Mouse (Mus musculus): ENCODE results near the gene Tnpo3. TPM values are rescaled to one million over a fixed set of nuclear protein-coding genes. Genes with fewer than 3 reads are reported as not detected.

Tnpo3 gene
- total and polyA plus RNA-seq, 3 experiments = 64.9 to 148 (median 139) TPM

DNA sequence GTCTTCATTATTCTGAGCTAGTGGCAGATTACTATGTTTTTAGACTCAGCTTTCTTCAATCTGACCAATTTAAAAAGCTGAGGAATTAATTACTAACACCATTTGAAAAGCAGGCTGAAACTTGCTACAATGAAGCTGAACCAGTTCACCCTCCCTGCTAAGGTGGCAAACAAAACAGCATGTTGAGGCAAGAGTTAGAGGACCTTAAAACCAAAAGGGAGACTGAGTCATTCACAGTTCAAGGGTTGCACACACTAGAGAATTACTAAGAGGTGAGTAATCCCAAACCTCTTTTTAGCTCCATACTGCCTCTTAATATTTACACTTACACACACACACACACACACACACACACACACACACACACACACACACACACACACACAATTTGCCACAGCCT is 62.1 kb downstream of the Tnpo3 start:
- no peak overlapping the region for H3K4me3 ChIP-seq (ENCODE audit: control insufficient read depth in 1 of 2, insufficient read depth in 1 of 2, low read depth in 2 of 2, low read length in 2 of 2)
- no peak overlapping the region for H3K9ac ChIP-seq (ENCODE audit: control insufficient read depth, low read depth, low read length, poor library complexity, severe bottlenecking)
- peaks cover 0 to 25% of the 10 kb centered on the region in 2 experiments; a peak in 2 of 4 replicates for H3K36me3 ChIP-seq (ENCODE audit: control insufficient read depth in 1 of 2, insufficient read depth in 2 of 2, low read length in 2 of 2)
- TF ChIP-seq RAD21 (IDR thresholded peaks at IDR 0.05; ENCODE audit: low read depth, low read length) = no peak
- TF ChIP-seq CHD1 (IDR thresholded peaks at IDR 0.05; ENCODE audit: low read depth, low read length) = no peak
- no peak for TF ChIP-seq TCF12 (IDR thresholded peaks at IDR 0.05; ENCODE audit: low read depth, low read length)
- no peak for TF ChIP-seq ELF1 (IDR thresholded peaks at IDR 0.05; ENCODE audit: low read depth, low read length)
- TF ChIP-seq ZKSCAN1 (IDR thresholded peaks at IDR 0.05; ENCODE audit: low read depth, low read length) = no peak
- no peak for TF ChIP-seq ZC3H11A (IDR thresholded peaks at IDR 0.05; ENCODE audit: low read depth, low read length)
- no peak for TF ChIP-seq KAT2A (conservative IDR thresholded peaks at IDR 0.05; ENCODE audit: low read depth, low read length)
- TF ChIP-seq POLR2A (IDR thresholded peaks at IDR 0.05; ENCODE audit: control insufficient read depth in 1 of 2, insufficient read depth in 1 of 2, low read depth in 1 of 2, low read length in 2 of 2, poor library complexity in 1 of 2) = no peak
- TF ChIP-seq POLR2AphosphoS5 (IDR thresholded peaks at IDR 0.05; ENCODE audit: borderline replicate concordance, low read depth, low read length) = no peak
- no peak for TF ChIP-seq E2F4 (IDR thresholded peaks at IDR 0.05; ENCODE audit: borderline replicate concordance, low read depth, low read length)
- no peak for TF ChIP-seq USF1 (IDR thresholded peaks at IDR 0.05; ENCODE audit: low read depth, low read length)
- no peak for TF ChIP-seq HCFC1 (IDR thresholded peaks at IDR 0.05; ENCODE audit: low read depth, low read length)
- no peak for TF ChIP-seq ZMIZ1 (IDR thresholded peaks at IDR 0.05; ENCODE audit: low read depth, low read length)
- no peaks in the 10 kb centered on the region for H3K9me3 ChIP-seq (replicated peaks; ENCODE audit: insufficient read depth, low read length)
- no peak overlapping the region for H3K27ac ChIP-seq (ENCODE audit: control insufficient read depth, low read depth, low read length)
- no peaks in the 10 kb centered on the region for H3K4me1 ChIP-seq (ENCODE audit: control insufficient read depth in 1 of 2, insufficient read depth in 2 of 2, low read length in 2 of 2)
- H3K79me2 ChIP-seq (ENCODE audit: control insufficient read depth, insufficient read depth, low read length, poor library complexity) = no peaks in the 10 kb centered on the region
- H3K27me3 ChIP-seq (ENCODE audit: control insufficient read depth in 1 of 2, insufficient read depth in 2 of 2, low read length in 2 of 2) = no peaks in the 10 kb centered on the region
- DNase-seq (ENCODE audit: low read depth, low spot score) = no peak

DNA sequence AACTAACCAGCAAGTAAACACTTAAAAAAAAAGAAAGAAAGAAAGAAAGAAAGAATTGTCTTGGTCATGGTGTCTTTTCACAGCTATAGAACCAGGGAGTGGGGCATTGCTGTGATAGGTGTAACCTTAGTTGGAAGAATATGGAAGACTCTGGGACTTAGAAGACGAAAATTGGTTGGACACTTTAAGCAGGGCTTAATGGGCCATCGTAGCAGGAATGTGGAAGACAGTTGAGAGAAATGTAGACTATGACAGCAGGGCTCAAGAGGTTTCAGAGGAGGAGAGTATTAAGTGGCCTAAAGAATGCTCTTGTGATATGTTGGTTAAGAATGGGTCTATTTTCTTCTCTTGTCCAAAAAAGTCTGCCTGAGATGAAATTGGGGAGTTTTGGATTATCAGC is 64.1 kb downstream of the Tnpo3 start:
- Histone ChIP-seq H3K79me2 (ENCODE audit: control insufficient read depth, insufficient read depth, low read length, poor library complexity) (no peaks in the 10 kb centered on the region), H3K9ac (ENCODE audit: control insufficient read depth, low read depth, low read length, poor library complexity, severe bottlenecking) (no peak overlapping the region), H3K27ac (ENCODE audit: control insufficient read depth, low read depth, low read length) (no peak overlapping the region), H3K36me3 (ENCODE audit: control insufficient read depth in 1 of 2, insufficient read depth in 2 of 2, low read length in 2 of 2) (peaks cover 0 to 22% of the 10 kb centered on the region in 2 experiments; a peak in 2 of 4 replicates), H3K9me3 (replicated peaks; ENCODE audit: insufficient read depth, low read length) (no peaks in the 10 kb centered on the region), H3K4me1 (ENCODE audit: control insufficient read depth in 1 of 2, insufficient read depth in 2 of 2, low read length in 2 of 2) (no peaks in the 10 kb centered on the region), H3K4me3 (ENCODE audit: control insufficient read depth in 1 of 2, insufficient read depth in 1 of 2, low read depth in 2 of 2, low read length in 2 of 2) (no peak overlapping the region), H3K27me3 (ENCODE audit: control insufficient read depth in 1 of 2, insufficient read depth in 2 of 2, low read length in 2 of 2) (no peaks in the 10 kb centered on the region)
- TF ChIP-seq BHLHE40 (IDR thresholded peaks at IDR 0.05; ENCODE audit: borderline replicate concordance, low read depth, low read length) = no peak
- TF ChIP-seq MXI1 (IDR thresholded peaks at IDR 0.05; ENCODE audit: low read depth, low read length) = no peak
- no peak for TF ChIP-seq RCOR1 (IDR thresholded peaks at IDR 0.05; ENCODE audit: low read depth, low read length)
- no peak for TF ChIP-seq MYC (IDR thresholded peaks at IDR 0.05; ENCODE audit: low read depth, low read length)
- TF ChIP-seq ZNF384 (IDR thresholded peaks at IDR 0.05; ENCODE audit: low read depth, low read length) = no peak
- no peak for TF ChIP-seq GABPA (IDR thresholded peaks at IDR 0.05; ENCODE audit: low read depth, low read length)
- DNase-seq (ENCODE audit: low read depth, low spot score) = no peak

Measured in MEL (cell line).